Mouse (Mus musculus) liver, adult (tissue): Measurements from ENCODE around the gene Dmwd.

Source experiments
- GATA4 ChIP-seq: IDR thresholded peaks from 2 replicates; pipeline ENCODE4 v1.6.1; 2014; ENCODE audit warnings: mild to moderate bottlenecking, low read length; ENCODE audit not compliant: insufficient replicate concordance

Dmwd gene

GRCm38 (mm10) chr7:19055108-19055507, 20.9 kb upstream of the Dmwd start:
- no peak for TF ChIP-seq GATA4

- no peak for TF ChIP-seq GATA4
Measured at GRCm38 (mm10) chr7:19057405-19057804, 18.6 kb upstream of the Dmwd start.

GRCm38 (mm10) chr7:19065896-19066295, 10.1 kb upstream of the Dmwd start:
- TF ChIP-seq GATA4 = no peak

GRCm38 (mm10) chr7:19067063-19067462, 9.0 kb upstream of the Dmwd start:
- no peak for TF ChIP-seq GATA4

- no peak for TF ChIP-seq GATA4
Measured at GRCm38 (mm10) chr7:19067935-19068334, 8.1 kb upstream of the Dmwd start.

GRCm38 (mm10) chr7:19068707-19069106, 7.3 kb upstream of the Dmwd start:
- TF ChIP-seq GATA4 = no peak

- TF ChIP-seq GATA4 = no peak
Measured at GRCm38 (mm10) chr7:19069500-19069899, 6.5 kb upstream of the Dmwd start.

- no peak for TF ChIP-seq GATA4
Measured at GRCm38 (mm10) chr7:19073504-19073903, 2.5 kb upstream of the Dmwd start.

- TF ChIP-seq GATA4 = no peak
Measured at GRCm38 (mm10) chr7:19074494-19074893, 1.5 kb upstream of the Dmwd start.

- no peak for TF ChIP-seq GATA4
Measured at GRCm38 (mm10) chr7:19075231-19075630, 796 bp upstream of the Dmwd start.

- TF ChIP-seq GATA4 = no peak
Measured at GRCm38 (mm10) chr7:19076586-19076991, 562 bp downstream of the Dmwd start.

GRCm38 (mm10) chr7:19077761-19078160, 1.7 kb downstream of the Dmwd start:
- no peak for TF ChIP-seq GATA4

GRCm38 (mm10) chr7:19078732-19079131, 2.7 kb downstream of the Dmwd start:
- TF ChIP-seq GATA4 = no peak

GRCm38 (mm10) chr7:19080451-19080950, 4.5 kb downstream of the Dmwd start:
- TF ChIP-seq GATA4 = no peak

- TF ChIP-seq GATA4 = no peak
Measured at GRCm38 (mm10) chr7:19082171-19082570, 6.1 kb downstream of the Dmwd start.

- TF ChIP-seq GATA4 = no peak
Measured at GRCm38 (mm10) chr7:19083096-19083495, 7.1 kb downstream of the Dmwd start.

- TF ChIP-seq GATA4 = no peak
Measured at GRCm38 (mm10) chr7:19083701-19084100, 7.7 kb downstream of the Dmwd start, which contains the start of gene Dmpk. TSS of gene Dmpk (plus strand) at chr7:19083849.
